Mouse (Mus musculus): ENCODE measurements at regions not wholly inside any gene's neighbourhood (a gene's known extent, or its start where the extent isn't known, plus 50 kb on each side); places are given as distances from the start of the nearest gene placed in this dataset.

DNA sequence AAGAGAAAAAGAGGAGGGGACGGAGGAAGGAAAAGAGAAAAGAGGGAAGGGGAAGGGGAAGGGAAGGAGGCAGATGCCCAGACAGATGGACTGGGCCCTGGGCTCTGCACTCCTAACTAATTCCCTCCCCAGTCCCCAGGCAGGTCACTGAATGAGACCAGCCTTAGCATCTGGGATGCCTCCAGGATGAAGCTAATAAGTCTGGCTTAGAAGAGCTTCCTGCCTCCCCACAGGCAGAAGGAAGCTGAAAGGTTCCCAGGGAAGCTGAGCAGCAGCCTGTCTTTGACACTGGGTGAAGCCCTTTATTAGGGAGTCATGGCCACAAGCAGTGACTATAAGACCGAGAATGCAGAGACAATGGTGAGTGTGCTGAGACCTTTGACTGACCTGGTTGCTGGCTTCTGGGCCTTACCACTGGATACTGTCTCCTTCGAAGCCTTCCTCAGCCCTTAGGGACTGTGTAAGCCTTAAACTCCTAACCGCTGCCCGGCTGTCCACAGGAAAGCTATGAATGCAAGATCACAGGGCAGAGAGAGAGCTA, 76.7 kb upstream of the Bod1 start:
- no peak for DNase-seq

DNA sequence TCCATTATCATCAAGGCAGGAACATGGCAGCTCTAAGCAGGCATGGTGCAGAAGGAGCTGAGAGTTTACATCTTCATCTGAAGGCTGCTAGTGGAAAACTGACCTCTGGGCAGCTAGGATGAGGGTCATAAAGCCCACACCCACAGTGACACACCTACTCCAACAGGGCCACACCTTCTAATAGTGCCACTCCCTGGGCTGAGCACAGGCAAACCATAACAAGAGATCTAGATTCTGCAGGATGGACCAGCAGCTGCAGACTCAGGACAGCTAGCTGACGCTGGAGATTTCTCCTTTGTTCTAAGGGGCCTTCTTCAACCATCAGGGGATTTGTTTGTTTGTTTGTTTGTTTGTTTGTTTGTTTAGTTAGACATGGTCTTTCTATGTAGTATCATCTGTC, 79.6 kb upstream of the Bod1 start:
- no peak for DNase-seq

DNA sequence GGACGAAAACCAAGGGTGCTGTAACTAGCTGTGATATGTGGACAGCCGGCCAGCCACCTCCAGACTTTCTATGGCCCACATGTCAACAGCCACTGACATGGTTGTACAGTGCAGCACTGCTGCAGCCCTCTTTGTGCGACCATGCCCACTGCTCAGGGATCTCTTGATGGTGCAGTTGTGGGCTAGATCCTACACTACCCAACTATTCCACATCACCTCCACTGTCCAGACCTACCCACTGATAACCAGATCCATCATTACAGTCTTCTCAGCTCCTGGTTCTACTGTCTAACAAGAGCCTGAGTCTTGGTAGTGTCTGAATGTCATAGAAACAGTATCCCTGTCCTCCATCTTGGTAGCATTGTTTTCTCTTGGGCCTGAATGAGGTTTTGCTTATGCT, 81.5 kb upstream of the Bod1 start:
- no peak for DNase-seq

DNA sequence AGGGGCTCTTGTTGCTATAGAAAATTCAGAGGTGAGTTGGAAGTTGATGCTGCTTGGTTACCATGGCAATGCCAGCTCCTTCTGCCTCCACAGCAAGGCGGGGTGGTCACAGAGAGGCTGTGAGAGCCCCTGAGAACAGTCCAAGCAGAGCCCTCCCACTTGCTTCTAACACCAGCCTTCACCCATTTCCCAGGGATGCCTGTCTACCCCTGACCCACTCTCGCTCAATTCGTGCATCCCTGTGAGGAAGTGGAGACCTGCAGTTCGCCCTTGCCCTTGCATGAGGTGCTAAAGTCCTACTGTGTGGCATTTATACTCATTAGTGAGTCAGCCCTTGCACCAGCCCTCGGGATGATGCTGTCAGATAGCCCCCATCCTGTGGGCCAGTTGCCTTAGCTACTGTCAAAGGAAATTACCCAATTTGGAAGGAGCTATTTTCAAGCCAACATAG, 82.1 kb upstream of the Bod1 start:
- DNase-seq = no peak

DNA sequence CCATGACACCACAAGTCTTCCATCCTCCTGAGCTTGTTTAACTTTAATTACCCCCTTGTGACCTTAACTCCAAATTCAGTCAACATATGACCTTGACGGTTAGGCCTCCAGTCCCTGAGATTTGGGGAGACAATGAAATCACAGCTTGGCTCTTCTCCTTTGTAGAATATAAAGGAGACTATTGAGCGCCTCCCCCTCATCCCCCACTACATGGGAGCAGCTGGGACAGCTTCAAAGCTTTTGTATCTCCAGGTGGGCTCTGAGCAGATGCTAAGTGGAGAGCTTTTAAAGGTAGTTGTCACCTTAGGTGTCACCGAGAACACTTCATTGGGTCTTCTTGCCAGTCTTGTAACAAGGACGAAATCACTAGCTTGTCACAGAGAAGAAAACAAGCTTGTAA, 82.7 kb upstream of the Bod1 start:
- no peak for DNase-seq

DNA sequence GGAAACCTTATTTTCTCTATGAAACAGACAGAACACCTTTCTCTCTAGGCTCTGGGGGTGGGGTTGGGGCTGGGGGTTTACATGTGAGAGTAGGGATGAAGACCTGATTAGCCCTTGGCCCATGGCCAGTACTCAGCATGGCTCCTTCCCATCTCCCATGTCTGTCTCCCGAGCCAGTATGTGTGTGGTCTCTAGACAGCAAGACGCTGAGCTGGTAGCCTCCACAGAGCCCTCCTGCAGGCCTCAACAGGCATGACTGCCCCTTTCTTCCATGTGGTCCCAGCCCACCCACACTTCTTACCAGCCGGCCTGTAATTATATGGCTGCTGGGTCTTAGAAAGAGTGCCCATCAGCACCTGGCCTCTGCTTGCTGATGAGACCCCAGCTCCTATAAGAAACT, 84.2 kb upstream of the Bod1 start:
- DNase-seq = no peak

DNA sequence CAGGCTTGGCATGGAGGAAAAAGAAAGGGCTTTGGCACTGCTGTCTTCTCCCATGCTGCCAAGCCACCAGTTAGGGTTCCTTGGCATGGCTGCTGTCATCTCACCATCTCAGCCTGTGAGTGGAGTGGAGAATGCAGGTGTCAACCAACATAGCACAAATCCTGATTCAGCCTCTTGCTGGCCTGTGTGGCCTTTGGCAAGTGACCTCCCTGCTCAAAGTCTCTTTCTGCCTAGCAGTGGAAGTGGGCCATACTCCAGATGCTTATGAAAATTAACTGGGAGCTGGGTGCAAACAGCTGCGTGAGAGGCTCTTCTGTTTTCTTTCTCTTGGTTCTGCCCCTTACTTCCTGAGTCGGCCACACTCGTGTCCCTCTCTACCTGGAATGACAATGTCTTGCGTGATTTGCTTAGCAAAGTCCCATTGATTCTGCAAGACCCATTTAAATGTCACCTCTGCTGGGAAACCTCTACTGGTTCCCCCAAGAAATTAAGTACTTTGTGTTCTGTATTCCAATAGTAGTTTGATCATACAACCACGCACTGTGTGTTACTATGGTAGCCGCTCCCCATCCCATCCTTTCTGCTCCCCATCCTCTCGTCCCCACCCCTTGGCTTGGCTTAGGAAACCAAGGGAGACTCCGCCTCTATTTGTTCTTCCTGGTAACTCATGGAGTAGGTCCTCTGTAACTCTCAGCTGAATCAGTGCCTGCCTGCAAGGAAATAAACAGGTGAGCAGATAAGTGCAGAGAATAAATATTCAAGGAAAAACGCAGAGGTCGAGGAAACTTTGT, 84.9 kb upstream of the Bod1 start:
- DNase-seq = peak; percentile 29

DNA sequence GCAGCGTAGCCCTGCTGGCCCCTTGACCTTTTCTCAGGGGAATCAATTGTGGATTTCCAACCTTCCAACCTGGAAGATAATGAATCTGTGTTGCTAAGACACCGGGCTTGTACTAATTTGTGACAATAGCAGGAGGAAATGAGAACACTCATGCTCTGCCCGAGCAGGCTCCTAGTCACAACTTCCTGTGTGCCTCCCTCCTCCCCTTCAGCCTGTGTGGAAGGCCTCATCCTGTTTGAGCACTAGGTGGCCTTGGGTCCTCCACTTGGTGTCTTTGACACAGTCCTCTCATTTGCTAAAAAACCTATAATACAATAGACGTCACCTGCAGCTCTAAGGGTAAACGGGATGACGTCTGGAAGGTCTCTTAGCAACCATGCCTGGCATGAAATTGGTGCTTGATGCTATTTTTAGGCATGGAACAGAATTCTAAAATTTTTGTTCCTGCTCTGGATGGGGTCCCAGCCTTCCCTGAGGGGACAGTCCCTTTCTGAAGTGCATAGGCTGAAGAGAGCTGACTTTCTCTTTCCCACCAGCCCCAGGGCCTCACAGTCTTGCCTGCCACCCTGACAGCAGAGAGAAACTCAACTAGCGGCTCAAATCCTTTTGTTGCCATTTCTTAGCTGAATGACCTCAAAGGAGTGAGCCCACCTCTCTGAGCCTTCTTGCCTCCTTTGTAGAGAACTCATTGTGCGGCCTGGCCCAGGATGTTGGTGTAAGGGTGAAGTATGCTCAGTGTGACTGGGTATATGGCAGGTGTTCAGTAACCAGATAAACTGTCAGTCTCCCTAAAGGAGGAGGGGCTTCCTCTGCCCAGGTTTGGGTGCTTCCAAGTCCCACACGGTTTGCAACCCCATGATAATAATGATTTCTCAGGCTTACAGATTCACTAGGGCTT, 88.4 kb upstream of the Bod1 start:
- no peak for DNase-seq

DNA sequence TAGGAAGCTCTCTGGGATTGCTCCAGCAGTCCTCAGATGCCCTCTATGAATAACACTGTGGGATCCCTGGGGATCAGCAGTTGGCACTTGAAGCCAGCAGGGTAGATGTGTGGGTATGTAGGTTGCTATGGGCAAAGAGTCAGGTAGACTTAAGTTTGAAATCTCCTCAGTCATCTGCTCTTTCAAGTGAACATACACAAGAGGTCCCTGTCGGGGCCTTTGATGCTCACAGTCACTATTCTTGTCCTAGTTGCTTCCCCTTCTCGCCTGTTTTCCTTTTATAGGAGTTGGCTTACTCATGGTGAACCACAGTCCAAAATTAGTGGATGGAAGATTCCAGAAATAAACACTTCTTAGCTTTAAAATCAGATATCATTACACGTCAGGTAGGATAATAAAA, 92.2 kb upstream of the Bod1 start:
- DNase-seq = no peak

DNA sequence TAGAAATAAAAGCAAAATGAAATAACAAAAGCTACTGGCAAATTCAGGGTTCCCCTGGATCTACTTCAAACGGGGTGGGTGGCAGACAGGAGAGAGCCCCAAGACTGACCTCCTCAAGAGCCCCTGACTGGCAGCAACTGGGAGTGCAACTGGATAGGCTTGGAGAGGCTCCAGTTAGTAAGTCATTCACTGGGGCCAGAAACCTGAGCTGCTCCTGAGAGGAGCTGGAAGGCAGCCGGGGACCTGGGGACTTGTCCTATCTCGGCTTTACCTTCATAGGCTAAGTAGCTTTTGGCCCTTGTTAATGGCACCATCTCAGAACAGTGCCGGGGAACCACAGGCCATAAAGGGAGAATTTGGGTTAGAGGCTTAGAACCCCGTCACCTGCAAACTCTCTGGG, 94.6 kb upstream of the Bod1 start:
- DNase-seq = peak; percentile 68

DNA sequence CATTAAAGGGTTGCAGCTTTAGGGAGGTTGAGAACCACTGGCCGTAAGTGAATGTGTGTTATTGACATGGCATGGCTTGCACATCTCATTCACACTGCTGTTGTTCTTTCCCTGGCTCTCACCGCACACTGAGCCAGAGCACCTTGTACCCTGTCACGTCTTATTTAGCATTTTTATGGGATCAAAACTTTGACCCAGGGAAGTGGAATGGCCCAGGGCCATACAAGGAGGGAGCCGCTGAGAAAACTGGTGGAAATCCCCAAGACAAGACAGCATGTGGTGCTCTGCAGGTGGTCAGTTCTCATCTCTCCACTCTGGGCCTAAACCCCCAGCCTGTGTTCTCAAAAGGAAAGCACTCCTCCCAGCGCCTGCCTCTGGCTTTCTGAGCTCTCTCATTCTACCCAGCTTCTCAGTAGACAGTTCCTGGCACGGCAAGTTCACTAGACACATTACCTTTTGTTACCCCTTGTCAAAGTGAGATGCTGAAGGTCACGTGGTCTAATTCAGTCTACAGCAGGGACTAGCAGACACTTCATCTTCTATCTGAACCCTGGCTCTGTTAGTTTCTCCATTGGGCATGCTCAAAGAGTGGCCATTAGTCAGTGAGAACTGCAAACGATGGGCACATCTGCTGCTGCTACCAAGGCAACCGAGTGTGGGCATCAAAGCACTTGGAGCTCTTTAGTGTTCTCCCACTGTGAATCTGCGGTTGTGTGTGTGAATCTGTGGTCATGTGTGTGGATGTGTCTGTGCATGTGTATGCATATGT, 96.2 kb upstream of the Bod1 start:
- no peak for DNase-seq

DNA sequence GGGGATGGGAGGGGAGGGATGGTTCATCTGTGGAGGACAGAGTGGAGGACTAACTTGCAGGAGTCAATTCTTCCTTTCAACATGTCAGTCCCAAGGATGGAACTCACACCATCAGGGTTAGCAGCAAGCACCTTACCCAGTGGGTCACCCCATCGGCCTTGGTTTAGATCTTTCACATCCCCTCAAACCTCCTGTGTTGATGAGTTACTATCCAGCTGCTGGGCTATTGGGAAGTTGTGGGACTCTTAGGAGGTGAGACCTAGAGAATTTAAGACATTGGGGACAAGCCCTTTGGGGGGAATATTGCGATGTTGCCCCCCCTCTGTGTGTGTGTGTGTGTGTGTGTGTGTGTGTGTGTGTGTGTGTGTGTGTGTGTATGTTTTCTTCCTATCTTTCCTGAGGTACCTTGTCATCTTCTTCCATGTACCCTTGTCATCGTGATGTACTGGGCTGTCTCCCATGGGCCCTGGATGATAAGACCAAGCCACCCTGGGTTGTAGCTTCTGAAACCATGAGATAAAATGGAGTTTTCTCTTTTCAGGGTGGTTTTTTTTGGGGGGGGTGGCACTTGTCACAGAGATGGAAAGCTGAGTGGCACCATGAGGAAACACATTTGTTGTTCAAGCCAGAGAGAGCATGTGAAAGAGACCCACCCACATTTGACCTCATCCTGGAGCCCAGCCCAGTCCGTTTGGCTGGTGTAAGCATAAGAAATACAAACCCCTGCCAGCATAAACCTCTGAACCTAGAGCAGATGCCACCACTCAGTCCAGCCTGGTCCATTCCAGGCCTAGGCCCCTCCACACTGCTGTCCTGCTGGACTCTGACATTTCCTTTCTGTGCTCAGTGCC, 98.3 kb upstream of the Bod1 start:
- peak; percentile 78 for DNase-seq

DNA sequence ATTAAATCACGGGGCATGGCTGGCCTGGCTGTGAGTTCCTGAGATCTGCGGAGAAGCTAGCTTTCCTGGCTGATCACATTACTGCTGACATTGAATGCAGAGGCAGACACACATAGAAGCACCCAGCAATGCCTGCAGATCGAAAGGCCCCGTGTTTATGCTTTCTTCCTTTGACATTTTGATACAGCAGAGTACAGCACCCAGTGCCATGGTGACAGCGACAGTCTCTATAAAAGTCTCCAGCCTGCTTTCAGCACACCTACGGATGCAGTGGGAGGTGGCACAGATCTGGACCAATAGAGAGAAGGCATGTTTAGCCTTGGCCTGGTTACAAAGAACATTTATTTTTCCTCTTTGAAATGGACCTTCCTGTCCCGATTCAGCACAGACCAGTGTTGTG, 99.2 kb upstream of the Bod1 start:
- DNase-seq = peak; percentile 33

DNA sequence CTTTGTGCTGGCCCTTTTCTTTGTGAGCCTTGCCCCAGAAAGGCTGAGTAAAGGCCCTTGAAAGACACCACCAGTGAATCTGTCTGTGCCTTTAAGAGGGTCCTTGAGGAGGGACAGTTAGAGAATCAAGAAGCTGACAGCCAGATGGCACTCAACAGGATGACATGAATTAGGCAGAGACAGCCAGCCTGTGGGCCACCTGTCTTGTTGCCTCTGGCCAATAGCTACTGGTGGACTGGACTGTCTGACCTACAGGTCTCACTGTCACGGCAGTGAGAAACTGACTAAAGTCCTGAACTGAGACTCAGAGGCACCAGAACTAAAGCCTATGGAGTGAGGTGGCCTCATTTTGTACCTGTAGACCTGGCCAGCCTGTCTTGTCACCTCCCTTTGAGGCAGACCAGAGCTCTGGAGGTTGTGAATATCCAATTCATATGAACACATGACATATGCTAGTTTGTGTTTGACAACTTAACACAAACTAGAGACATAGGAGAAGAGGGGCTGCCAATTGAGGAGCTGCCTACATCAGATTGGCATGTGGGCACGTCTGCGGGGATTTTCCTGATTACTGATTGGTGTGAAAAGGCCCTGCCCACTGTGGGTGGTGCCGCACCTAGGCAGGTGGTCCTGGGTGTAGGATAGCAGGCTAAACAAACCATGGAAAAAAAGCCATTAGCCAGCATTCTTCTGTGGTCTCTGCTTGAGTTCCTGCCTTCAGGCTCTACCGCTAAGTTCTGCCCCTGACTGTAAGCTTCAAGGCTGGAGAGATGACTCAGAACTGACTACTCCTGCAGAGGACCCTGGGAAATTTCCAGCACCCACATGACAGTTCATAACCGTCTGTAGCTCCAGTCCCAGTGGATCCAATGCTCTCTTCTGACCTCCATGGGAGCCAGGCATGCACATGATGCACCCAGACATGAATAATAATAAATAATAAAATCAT, 100.1 kb upstream of the Bod1 start:
- no peak for DNase-seq

DNA sequence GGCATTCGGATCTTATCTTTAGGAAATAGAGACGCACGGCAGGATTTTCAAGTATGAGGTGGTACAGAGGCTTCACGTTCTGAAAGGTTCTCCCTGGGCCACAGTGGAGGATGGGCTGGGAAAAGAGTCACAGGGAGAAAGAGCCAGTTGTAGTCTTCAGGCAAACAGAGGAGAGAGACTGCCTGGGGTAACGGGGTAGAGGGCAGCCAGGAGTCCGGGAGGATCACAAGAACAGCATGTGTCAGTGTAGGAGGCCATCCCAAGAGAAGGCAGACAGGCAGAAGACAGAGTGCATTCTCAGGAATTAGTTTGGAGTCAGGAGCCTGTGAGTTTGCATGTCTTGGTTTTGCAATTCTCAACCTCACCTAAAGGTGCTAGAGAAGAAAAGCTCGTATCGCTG, 94.5 kb upstream of the Cpeb4 start:
- DNase-seq = no peak

DNA sequence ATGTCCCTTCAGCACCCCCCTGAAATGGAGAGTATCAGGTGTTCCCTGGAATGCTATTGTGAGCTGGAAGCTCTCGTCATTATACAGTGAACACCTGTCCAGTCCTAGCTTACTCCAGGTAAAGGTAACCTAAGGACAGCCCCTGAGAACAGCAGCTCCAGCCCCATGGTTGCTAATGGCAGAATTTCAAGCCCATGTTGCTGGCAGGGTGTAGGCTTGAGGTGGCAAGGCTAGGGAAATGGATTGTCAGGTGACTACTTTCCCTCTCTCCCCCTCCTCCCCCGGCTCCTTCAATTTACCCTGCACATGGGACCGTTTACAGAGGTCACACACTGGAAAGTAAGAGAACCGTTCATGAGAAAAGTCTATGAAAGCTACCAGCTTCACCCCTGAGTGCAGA, 93.2 kb upstream of the Cpeb4 start:
- DNase-seq = no peak

DNA sequence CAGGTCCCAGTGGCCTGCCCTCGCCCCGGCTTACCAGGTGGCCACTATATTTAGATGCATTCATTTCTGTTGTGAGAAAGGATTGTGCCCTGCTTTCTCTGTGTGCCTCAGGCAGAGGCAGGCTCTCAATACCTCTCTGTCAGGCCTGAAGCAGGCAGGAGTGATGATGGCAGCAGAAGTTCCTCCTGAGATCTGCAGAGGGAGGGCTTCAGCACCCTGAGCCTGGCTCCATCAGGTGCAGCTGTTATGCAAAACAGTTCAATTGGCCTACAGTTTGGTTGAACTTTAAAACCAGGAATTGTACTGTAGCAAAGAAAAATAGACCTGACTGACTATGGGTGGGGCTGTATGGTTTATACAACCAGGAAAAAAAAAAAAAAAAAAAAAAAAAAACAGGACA, 92.7 kb upstream of the Cpeb4 start:
- no peak for DNase-seq

DNA sequence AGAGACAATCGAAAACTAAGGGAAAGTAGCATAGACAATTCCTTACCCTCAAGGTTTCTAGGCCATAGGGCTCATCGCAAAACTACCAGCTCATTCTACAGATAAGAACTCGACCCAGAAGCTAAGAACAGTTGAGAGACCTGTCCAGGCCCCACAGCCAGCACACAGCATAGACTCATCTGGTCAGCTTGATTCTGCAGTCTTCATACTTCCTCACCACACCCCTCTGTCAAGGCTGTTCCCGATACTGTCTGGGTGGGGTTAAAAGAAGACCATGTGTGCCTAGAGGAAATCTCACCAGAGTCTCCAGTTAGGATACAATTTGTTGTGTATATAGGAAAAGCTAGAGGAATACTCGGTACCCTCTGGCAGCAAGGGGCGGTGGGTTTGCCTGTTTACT, 91.0 kb upstream of the Cpeb4 start:
- no peak for DNase-seq

DNA sequence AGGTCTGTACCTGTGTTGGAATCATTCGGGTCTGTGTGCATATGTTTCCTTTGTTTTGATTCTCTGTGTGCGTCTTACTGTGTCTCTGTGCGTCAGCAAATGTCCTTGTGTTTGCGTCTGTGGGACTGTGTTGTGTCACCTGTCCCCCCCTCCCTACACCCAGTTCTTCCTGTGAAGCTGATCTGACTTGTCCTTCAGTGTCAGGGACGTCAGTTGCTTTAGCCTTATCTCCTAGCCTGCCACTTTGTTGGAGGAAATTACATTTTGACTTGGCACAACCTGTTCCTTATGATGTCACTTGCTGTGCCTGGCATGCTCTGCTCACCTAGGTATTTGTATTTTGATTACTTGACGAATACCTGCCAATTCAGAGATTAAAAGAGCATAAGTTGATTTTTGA, 90.4 kb upstream of the Cpeb4 start:
- DNase-seq = no peak

DNA sequence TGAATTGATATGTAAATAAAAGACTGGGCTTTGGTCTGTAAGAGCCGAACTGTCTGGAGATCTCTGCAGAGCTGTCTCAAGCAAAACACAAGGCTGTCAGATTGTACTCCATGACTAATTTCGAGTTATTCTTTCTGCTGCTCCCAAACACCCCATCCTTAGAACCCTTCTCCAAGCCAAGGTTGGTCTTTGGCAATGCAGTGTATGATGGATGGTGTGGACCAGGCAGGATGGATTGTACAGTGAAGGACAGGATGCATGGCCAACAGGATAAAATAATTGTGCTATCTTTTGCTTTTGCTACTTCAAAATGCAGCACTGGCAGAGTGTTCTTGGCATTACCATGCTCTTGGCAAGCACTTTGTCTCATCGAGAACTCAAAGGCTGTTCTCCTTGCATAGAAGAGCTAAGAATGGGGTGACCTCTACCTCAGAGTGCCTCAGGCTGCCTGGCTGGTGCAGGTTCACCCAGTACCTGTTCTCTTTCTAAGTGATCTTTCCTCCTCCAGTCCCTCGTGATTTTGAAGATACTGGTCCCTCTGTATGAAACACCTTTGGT, 88.4 kb upstream of the Cpeb4 start:
- no peak for DNase-seq
